Mouse (Mus musculus): ENCODE measurements around the gene Polr2c.

The Polr2c gene

DNA sequence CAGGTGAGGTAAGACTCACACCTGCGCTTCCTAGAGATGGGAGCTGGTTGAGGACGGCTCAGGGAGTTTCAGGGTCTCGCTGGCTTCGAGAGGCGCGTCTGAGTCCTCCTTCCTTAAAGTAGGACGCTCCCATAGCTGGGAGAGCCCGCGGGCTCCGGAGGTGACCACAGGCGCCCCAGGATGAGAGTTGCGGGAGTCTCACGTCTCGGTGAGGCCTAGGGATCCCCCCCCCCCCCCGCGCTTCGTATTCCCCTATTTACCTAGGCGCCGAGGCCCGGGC is 18.6 kb downstream of the Polr2c start:
- no peak for DNase-seq (ENCODE audit: extremely low read depth, insufficient read length, low spot score)

DNA sequence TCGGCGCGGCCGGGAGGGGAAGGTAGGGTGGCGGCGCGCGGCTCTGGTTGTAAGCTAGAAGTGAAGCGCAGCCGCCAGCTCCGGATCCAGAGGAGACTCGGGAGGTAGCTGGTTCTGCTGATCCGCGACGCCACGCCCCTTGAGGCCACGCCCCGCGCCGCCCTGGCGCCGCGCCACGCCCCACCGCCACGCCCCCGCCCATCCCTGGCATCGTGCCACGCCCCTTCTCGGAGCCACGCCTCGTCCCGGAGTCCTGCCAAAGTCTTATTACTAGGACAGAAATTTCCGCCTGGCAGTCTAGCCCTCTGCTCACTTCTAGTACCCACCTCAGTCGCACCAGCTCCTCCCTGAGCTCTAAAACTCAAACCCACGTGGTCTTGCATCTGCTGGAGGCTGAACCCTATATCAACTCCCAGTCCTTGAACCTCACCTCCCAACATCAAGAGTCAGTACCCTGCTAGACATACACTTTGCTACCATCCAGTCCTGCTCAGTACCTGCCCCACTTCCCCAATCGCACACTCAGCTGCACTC is 19.0 kb downstream of the Polr2c start, which contains the start of gene Dok4:
Gene Dok4, minus strand, starts transcription at position 134 of the 534 bp plus-strand sequence.
- DNase-seq (ENCODE audit: extremely low read depth, insufficient read length, low spot score), result peak; percentile 92

DNA sequence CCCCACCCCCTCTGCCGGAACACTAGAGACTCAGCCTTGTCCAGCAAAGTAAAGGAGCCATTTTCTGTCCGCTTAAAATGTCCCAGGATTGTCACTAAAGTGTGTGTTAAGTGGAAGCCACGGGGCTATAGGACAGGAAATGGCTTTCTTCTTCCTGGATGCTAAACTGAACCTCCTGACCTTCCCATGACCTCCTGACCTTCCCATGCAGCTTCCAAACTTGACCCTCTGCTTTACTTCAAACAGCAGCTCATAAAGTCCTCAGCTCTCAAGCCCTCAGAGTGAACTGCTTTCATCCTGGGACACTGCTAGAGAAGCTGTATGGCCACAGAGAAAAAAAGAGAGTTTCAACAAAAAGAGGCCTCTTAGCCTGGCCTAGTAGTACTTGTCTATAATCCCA is 19.6 kb downstream of the Polr2c start:
- no peak for DNase-seq (ENCODE audit: extremely low read depth, insufficient read length, low spot score)

DNA sequence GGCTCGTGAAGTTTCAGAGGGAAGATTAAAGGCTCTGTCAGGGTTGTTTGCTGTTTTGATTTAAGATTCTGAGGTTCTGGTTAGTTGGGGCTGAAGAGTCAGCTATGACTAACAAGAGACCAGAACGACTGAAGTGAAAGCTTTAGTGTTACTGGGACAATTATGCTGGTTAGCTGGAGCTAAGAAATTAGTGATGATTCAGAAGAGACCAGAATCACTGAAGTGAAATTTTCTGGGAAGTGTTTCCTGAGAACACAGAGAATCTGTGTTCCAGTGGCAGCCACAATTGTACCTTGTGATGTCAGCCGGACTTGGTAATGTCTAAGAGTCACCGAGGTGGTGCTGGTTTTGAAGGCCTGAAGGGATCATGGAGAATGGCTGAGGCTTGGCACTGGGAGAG is 23.5 kb downstream of the Polr2c start:
- DNase-seq (ENCODE audit: extremely low read depth, insufficient read length, low spot score), result no peak

DNA sequence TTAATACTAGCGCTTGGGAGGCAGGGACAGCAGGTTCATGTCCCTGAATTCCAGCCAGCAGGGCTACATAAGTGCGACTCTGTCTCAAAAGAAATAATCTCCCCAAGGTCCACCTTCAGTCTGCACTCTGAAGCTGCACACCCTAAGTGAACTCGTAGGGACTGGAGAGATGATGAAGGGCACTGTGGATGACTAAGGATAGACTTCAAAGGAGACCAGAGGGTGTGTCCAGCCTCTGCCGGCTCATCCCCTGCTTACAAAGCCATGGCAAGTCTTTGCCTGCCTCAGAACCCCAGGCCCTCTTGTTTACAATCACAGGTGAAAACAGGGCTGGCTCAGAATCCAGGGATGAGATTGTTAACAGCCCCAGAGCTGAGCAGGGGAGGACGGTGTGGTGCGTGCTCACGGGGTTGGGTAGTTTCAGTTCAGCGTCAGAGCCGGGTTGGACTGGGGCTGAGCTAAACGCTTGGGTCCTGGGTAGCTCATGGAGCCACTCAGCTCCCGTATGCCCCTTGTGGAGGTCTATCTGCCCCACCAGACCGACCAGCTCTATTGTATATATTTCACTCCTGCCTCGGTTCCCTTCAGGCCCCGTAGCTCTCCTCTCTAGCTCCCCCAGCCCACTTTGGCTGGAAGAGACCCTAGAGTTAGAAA is 31.3 kb downstream of the Polr2c start:
- no peak for DNase-seq (ENCODE audit: extremely low read depth, insufficient read length, low spot score)

DNA sequence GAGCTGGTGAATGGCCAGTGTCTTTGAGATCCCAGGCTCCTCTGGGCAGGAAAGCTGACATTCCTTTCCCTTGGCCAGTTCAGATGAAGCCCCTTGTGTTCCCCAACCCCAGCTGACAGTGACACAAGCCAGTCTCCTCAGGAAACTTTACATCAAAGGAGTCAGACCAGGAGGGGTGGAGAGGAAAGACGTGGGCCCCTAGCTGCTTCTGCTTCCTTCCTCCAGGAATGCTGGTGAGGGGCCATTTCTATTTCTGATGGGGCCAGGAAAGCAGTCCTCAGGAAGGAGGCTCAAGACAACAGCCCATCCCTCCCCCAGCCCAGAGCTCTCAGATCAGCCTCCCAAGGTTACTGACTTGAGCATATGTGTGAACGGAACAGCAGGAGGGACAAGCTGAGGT is 35.7 kb downstream of the Polr2c start:
- no peak for DNase-seq (ENCODE audit: extremely low read depth, insufficient read length, low spot score)

DNA sequence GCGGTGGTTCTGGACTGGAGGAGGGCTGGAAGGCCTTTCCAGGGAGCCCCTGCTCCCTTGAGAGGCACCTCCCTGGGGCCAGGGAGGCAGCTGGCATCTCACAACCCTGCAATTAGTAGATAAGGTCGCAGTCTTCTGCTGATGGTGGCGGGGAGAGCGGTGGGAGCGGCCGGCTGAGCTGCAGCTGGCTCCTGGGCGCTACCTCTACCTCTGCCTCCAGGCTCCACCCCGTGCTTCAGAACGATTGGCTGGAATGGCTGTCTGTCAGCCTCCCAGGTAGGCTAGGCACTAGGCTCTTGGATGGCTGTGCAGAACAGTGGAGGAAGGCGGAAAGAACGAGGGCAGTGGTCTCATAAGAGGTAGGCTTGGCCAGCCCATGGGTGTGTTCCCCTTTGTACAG is 42.0 kb downstream of the Polr2c start:
- no peak for DNase-seq (ENCODE audit: extremely low read depth, insufficient read length, low spot score)

DNA sequence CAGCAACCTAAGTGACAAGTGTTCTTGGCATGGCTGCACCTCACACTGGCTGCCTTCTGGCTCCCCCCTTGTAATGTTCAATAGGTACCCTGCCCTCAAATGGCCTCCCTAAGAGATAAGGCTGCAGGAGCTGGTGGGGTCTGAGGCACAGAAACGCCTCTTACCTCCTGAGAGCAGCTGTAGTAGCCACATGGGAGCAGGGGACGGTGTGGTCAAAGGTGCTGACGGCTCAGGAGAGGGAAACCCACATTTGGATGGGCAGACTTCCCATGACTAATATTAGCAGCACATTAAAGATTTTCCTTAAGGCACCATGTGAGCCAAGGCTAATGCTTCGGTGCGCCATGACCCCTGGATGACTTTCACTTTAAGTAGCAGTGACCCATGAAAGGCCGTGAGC is 43.4 kb downstream of the Polr2c start:
- no peak for DNase-seq (ENCODE audit: extremely low read depth, insufficient read length, low spot score)

DNA sequence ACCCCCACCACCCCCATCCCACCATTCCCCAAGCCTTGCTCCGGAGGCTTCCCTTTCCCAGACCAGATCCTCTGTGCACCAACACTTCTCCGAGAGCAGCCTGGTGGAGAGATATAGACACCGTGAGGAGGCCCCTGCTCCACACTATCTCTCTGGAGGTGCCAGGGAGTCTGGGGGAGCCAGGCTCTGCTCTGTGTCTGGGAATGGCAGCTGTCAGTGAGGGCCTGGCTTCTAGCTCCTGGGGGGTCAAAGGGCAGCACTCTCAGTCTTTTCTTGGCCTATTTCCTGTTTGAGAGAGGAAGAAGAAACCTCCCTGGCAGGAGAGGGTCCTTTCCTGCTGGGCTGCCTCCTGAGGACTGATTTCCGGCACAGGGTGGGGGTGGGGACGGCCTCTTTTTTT is 43.8 kb downstream of the Polr2c start:
- no peak for DNase-seq (ENCODE audit: extremely low read depth, insufficient read length, low spot score)

DNA sequence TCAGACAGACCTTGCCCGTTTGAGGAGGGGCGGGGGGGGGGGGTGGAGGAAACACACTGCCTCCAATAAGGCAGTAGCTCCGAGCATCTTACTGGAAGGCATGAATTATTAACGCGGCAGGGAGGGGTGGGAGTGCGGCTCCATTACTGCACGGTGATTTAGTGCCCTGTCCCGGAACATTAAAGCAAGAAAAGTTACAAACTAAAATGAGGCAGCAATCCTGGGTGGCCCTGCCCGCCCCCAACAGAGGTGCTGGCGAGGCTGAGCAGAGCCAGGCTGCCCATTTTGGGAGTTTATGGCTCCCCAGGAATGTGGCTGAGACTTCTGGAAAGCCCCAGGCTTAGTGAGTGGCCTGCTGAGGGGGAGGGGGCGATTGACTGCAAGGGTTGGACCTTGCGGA is 46.5 kb downstream of the Polr2c start:
- DNase-seq (ENCODE audit: extremely low read depth, insufficient read length, low spot score), result no peak

DNA sequence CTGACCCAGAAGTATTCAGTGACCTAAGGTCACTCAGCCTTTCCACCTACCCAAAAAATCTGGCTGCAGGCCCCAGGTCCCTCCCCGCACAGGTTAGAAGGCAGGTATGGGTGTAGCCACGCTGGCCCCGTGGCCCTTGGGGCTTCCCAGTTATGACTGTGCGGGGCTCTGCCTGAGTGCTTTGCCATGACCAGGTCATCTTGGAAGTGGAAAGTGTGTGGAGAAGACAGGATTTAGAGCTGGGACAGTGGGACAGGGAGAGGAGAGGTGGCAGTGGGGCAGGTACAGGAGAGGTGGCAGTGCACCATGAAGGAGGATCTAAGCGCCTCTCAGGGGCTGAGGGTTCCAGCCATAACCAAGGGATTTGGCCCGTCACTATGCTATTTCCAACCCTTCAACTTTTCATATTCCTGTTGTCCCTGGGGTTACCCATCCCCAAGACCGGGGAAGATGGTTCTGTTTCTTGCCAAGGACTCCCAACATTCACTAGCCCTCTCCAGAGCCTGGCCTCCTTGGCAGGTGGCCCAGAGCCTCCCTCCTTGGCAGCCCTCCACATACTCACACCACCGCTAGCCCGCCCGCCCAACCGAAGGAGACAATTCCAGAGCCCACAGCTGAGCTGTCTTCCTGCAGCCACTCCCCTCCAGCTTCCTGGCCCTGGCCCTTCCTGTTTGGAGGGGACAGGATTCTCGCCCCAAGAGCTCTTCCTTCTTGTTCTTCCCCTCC is 47.4 kb downstream of the Polr2c start:
- DNase-seq (ENCODE audit: extremely low read depth, insufficient read length, low spot score), result peak; percentile 81

DNA sequence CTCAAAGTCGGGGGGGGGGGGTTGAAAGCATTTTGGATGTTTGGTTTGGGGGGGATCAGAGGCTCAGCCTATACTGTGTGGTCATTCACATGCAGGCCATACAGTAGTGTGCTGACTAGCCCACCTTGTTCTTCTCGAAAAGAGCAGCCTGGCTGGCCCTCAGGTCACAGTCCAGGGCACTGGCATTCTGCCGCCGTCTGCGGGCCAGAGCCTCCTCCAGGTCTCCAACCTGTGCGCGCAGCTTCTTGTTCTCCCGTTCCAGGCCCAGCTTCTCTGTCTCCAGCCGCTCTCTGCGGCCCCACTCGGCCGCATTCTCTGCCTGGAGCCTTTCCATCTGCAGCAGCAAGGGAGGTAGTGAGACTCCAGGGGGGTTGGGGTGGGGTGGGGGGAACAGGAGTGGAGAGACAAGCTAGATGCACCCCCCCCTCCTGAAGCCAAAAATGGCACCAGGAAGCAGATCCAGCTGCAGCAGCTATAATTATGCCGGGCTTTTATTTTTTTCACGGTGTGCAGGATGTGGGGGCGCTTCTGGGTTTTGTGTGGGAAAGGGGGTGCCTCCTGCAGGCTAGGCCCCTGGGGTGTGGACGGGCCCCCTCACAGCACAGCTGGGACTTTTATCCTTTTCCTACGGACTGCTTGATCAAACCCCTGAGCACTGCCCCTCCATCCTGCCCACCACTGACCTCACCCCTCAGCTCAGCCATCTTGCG is 50.5 kb downstream of the Polr2c start:
- no peak for DNase-seq (ENCODE audit: extremely low read depth, insufficient read length, low spot score)

DNA sequence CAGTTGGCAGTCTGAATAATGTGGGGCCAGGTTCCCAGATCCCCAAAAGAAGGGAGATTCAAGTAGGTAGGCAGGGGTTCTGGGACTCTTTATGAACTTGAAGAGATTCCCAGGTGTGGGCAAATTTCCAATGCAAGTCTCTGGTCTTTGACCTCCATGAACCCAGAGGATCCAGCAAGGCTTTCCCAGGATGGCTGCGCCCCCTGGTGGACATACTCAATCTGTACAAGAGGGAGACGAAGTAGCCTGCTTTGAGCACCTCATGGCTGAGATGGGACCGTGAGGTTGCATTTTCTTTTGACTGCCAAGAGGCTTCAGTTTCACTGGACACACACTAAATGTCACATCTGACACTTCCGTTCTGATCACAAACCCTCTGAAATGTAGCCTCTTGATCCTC is 51.6 kb downstream of the Polr2c start:
- no peak for DNase-seq (ENCODE audit: extremely low read depth, insufficient read length, low spot score)

DNA sequence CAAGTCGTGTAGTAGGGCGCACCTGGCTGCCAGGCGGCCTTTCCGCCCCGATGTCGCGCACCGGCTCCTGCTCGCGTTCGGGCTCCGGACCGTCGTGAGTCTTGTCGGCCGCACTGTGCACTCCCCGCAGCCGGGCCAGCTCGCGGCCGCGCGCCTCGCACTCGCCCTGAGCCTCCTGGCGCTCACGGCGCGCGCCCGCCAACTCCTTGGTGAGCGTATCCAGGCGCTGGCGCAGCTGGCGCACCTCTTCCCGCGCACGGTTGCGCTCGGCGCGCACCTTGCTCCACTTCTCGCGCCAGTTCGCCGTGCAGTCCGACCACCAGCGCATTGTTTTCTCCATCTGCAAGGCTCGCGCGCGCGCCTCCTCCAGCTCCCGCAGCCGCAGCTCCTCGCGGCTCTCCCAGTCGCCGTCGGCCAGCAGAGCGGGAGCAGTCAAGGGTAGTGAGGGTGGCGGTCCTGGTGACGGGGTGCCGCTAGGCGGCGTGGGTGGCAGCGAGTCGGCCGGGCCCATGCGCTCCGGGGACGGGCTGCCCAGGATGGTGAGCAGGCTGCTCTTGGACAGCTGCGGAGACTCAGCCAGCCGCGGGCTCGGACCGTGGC is 55.9 kb downstream of the Polr2c start:
- no peak for DNase-seq (ENCODE audit: extremely low read depth, insufficient read length, low spot score)

DNA sequence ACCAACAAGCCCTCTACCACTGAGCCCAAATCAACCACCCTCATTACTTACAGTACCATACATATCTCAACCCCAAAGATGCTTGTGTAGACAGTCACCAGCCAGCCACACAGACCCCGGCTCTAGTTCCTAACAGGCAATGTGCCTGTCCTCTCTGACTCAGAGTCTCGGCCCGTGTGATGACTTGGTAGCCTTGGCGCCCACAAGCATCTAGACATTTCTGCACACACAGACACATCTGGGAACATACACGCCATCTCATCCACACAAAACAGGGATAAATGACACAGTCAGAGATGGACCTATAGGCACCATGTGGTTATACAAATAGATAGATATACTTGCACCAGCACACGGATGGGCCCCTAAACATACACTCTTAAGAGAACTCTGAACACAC is 57.0 kb downstream of the Polr2c start:
- DNase-seq (ENCODE audit: extremely low read depth, insufficient read length, low spot score), result peak; percentile 63

DNA sequence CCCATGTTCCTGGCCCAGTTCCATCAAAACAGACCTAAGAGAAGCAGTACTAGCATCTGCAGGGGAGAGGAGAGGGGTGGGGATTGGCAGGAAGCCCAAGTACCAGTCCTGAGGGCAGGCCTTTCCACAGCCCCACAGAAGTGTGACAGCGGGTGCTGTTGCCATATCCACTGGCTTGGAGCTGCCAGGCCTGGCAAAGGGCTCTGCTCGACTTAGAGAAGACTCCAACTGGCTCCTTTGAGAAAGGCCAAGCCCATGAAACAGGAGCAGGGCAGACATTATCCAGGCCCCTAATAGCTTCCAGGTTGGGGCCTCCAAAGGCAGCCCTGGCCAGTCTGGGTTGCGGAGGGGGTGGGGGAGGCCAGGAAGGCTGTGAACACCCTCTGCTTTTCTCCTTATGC is 57.5 kb downstream of the Polr2c start:
- peak; percentile 73 for DNase-seq (ENCODE audit: extremely low read depth, insufficient read length, low spot score)

DNA sequence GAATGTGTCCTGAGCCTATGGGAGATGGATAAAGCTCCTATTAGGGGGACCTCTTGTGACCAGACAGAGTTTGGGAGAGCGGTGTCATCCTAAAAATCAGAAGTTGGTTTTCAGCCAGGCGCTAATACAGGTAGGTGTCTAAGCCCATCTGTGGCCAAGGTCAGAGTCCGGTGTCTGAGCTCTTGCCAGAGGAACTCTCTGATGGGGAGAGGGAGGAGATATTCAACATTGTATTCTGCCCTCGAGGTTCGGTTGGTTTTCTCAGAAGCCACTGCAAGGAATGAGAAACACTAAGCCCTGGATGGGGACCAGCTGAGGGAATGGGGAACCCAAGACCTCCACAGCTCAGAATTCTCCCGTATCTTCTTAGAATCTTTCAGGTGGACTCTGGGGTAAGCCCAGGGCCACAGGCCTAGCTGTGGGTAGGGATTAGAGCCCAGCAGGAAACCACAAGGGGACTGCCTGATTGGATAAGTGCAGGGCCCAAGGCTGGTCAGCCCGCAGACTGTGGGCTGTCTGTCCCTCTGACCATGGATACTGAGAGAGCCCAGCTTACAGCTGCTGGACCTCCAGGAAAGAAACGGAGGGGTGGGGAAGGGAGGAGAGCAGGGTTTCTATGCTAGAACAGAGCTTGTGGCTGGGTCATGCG is 59.2 kb downstream of the Polr2c start:
- peak; percentile 45 for DNase-seq (ENCODE audit: extremely low read depth, insufficient read length, low spot score)

DNA sequence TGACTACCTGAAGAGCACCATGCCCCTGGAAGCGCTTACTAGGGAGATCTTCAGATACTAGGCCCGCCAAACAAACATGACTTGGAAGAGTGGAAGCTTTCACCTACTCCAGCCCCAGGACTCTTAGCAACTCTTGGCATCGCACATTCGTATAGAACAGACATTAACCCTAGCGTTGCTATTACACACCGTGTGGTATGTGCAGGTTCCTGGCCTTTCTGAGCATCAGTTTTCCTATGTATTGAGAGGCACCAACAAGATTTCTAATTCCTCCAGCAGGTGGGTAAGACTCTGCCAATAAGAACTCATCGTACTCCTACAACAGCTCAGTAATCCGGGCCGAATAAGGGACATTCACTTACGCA is 59.7 kb downstream of the Polr2c start:
- no peak for DNase-seq (ENCODE audit: extremely low read depth, insufficient read length, low spot score)

DNA sequence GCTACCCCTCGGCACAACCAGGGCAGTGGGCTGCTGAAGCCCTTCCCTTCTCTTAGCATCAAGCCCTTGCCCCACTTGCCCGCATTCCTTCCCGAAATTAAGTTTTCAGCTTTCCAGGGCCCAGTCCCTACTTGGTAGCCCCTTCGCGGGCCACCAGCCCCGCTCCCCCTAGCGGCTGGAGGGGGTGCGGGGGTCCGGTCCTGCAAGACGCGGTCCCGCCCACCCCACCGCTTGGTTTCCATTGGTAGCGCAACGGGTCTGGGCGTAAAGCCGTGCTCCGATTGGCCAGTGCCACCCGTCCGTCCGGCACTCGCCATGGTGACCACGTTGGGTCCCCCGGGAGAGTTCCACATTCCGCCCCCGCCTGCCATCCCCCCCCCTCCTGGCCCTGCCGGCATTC is 60.1 kb downstream of the Polr2c start:
- DNase-seq (ENCODE audit: extremely low read depth, insufficient read length, low spot score), result peak; percentile 95

DNA sequence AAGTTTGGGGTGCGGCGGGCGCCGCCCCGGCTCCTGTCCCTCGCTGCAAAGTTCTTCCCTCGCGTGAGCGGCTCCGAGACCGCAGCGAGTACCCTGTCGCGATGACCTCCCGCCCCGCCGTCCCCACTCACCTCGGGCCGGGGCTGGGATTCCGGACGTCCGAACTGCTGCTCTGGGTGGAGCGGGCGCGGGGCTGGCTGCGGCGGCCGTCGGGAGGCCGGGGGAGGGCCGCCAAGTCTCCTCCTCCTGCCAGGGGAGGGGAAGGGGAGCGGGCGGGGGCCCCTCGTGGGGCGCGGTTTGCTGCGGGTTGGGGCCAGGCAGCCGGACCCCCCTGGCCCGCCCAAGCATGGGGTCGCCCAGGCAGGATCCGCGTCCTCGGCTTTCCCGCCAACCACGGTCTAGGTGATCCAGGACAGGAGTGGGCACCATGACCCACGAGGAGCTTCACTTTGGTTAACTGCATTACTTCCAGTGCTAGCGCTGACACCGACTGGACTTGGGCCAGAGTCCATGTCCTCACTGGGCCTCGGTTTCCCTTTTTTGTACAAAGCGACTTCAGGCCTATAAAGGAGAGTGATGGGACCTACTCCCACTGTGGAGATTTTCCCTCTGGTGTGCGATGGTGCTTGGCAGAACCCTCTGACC is 60.7 kb downstream of the Polr2c start, which contains the start of gene Ccdc102a:
Gene Ccdc102a, minus strand, starts transcription at position 248 of the 645 bp plus-strand sequence.
- no peak for DNase-seq (ENCODE audit: extremely low read depth, insufficient read length, low spot score)

Data from 3134 (cell line).